Mouse (Mus musculus) hindbrain, embryonic 14.5 days (tissue): ENCODE data around the gene Cpt1c. TPM values are rescaled to one million over a fixed set of nuclear protein-coding genes. Genes with fewer than 3 reads are reported as not detected.

Experiments used
- ATAC-seq: fragments of 200-750 bp; cut with Nextera tagmentation; 2 replicates; pipeline ENCODE4 v1.8.0; 2017; ENCODE audit warnings: moderate number of reproducible peaks, mild to moderate bottlenecking, moderate TSS enrichment, moderate library complexity; ENCODE audit not compliant: low FRiP score
- DNase-seq: peaks from one replicate; pipeline ENCODE4 v3.0.0-alpha.2; 2015; ENCODE audit warnings: low spot score
- H3K27ac ChIP-seq: fragments of 300-500 bp; sonication (generic); 2 replicates; pipeline ENCODE4 v1.5.1; 2014; ENCODE audit warnings: mild to moderate bottlenecking, moderate library complexity
- H3K27me3 ChIP-seq: fragments of 300-500 bp; sonication (generic); 2 replicates; pipeline ENCODE4 v1.6.1; 2014; ENCODE audit warnings: mild to moderate bottlenecking, low read length, mixed read lengths; ENCODE audit not compliant: control insufficient read depth, insufficient read depth
- H3K36me3 ChIP-seq: fragments of 300-500 bp; sonication (generic); replicated peaks from 2 replicates; pipeline ENCODE4 v1.6.1; 2014; ENCODE audit not compliant: control insufficient read depth, insufficient read depth
- H3K4me1 ChIP-seq: fragments of 300-500 bp; sonication (generic); replicated peaks from 2 replicates; pipeline ENCODE4 v1.6.1; 2014; ENCODE audit warnings: antibody characterized with exemption, low read length, mixed read lengths; ENCODE audit not compliant: control insufficient read depth, insufficient read depth
- H3K4me2 ChIP-seq: fragments of 300-500 bp; sonication (generic); replicated peaks from 2 replicates; pipeline ENCODE4 v1.6.1; 2014; ENCODE audit warnings: mild to moderate bottlenecking, moderate library complexity
- H3K4me3 ChIP-seq: fragments of 300-500 bp; sonication (generic); replicated peaks from 2 replicates; pipeline ENCODE4 v1.5.1; 2014; ENCODE audit warnings: mild to moderate bottlenecking, low read length
- H3K9ac ChIP-seq: fragments of 300-500 bp; sonication (generic); 2 replicates; pipeline ENCODE4 v1.6.1; 2014
- H3K9me3 ChIP-seq: fragments of 300-500 bp; sonication (generic); 2 replicates; pipeline ENCODE4 v1.6.1; 2016; ENCODE audit warnings: low read length; ENCODE audit not compliant: control insufficient read depth
- WGBS: fragments of 180-500 bp; shearing (Covaris S2); extraction: QIAGEN DNeasy Blood & Tissue Kit; methylation state at CpG from one replicate; pipeline ENCODE4 v1.1.7; 2014; 5-methylcytosine and 5-hydroxymethylcytosine counted together
- polyA plus RNA-seq: library from polyadenylated mRNA; unstranded; fragments of >200 nt; fragmentation: Nextera tagmentation; extraction: Ambion mirVana; gene quantifications from 2 replicates; pipeline ENCODE4 v1.2.1, GENCODE M21; 2014

Gene Cpt1c
- polyA plus RNA-seq, 1 experiment from 2014 or later, result 53.3 TPM

GRCm38 (mm10) chr7:44959874-44960511, 14.7 kb downstream of the Cpt1c start:
- H3K36me3 ChIP-seq, result peaks cover 59% of the 10 kb centered on the region
- no peak overlapping the region for H3K4me3 ChIP-seq
- no peak for DNase-seq
- ATAC-seq, result no peak
- no peaks in the 10 kb centered on the region for H3K9me3 ChIP-seq
- H3K27ac ChIP-seq, result no peak overlapping the region
- no peaks in the 10 kb centered on the region for H3K4me1 ChIP-seq
- WGBS, result 89% methylated on average over 10 of the region's 10 CpGs
- no peak overlapping the region for H3K4me2 ChIP-seq
- H3K9ac ChIP-seq, result no peak overlapping the region
- H3K27me3 ChIP-seq, result no peaks in the 10 kb centered on the region

DNA sequence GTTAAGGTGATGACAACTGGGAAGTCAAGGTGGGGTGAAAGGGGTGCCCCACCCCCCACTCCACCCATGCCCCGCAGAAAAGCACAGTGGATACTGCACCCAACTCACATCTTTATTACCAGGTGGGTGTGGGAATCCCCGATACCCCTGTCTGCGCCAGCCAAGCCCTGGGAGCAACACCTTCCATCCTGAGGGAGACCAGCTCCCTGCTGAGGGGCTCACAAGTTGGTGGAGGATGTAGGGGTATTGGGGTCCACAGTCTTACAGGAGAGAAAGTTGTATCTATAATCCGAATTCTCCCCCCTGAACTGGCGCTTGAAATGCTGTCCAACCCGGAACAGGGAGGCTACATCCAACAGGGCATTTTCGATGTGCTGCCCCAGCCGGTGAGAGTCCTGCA, 15.4 kb downstream of the Cpt1c start:
- H3K4me2 ChIP-seq, result no peak overlapping the region
- ATAC-seq, result no peak
- H3K9me3 ChIP-seq, result no peaks in the 10 kb centered on the region
- no peaks in the 10 kb centered on the region for H3K4me1 ChIP-seq
- peaks cover 54% of the 10 kb centered on the region for H3K36me3 ChIP-seq
- 87% methylated on average over 8 of the region's 8 CpGs for WGBS
- H3K27me3 ChIP-seq, result no peaks in the 10 kb centered on the region
- no peak overlapping the region for H3K4me3 ChIP-seq
- no peak for DNase-seq
- no peak overlapping the region for H3K27ac ChIP-seq
- H3K9ac ChIP-seq, result no peak overlapping the region

GRCm38 (mm10) chr7:44958208-44958607, 16.4 kb downstream of the Cpt1c start:
- H3K27ac ChIP-seq, result no peak overlapping the region

GRCm38 (mm10) chr7:44957183-44957835, 17.3 kb downstream of the Cpt1c start:
- peaks cover 35% of the 10 kb centered on the region for H3K36me3 ChIP-seq
- no peak for ATAC-seq
- no peaks in the 10 kb centered on the region for H3K9me3 ChIP-seq
- no peak overlapping the region for H3K27ac ChIP-seq
- H3K27me3 ChIP-seq, result peaks cover 4% of the 10 kb centered on the region; the same call in 1 of the 2 replicates
- H3K9ac ChIP-seq, result no peak overlapping the region; the same call in 1 of the 2 replicates
- H3K4me1 ChIP-seq, result peaks cover 5% of the 10 kb centered on the region; the same call in 1 of the 2 replicates
- no peak overlapping the region for H3K4me3 ChIP-seq
- WGBS, result 64% methylated on average over 19 of the region's 20 CpGs
- H3K4me2 ChIP-seq, result no peak overlapping the region
- DNase-seq, result no peak

More at GRCm38 (mm10) chr7:44958208-44958607, 16.4 kb downstream of the Cpt1c start:
- Histone ChIP-seq H3K4me2 (no peak overlapping the region), H3K27me3 (no peaks in the 10 kb centered on the region), H3K9ac (no peak overlapping the region), H3K4me1 (no peaks in the 10 kb centered on the region; the same call in 1 of the 2 replicates), H3K4me3 (no peak overlapping the region), H3K36me3 (peaks cover 44% of the 10 kb centered on the region), H3K9me3 (no peaks in the 10 kb centered on the region)
- DNase-seq, result peak; percentile 64
- WGBS, result 62% methylated on average over 7 of the region's 7 CpGs
- ATAC-seq, result no peak

DNA sequence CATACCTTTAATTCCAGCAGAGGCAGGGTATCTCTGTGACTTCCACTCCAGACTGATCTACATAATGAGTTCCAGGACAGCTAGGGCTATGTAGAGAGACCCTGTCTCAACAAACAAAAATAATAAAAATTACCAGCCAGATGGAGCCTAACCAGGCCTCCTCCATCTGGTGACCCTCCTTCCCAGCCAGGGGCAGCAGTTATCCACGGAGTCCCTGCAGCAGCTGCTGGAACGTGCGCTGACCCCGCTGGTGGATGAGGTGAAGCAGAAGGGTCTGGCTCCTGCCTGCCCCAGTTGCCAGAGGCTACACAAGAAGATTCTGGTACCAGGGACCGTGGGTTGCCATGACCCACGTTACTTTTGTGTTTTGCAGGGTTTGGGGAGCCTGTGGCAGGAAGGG, 18.4 kb downstream of the Cpt1c start:
- Histone ChIP-seq H3K4me2 (no peak overlapping the region), H3K9me3 (no peaks in the 10 kb centered on the region), H3K27me3 (peaks cover 14% of the 10 kb centered on the region), H3K27ac (no peak overlapping the region), H3K4me1 (peaks cover 8% of the 10 kb centered on the region; the same call in 1 of the 2 replicates), H3K36me3 (peaks cover 25% of the 10 kb centered on the region), H3K4me3 (no peak overlapping the region), H3K9ac (no peak overlapping the region)
- ATAC-seq, result no peak
- no peak for DNase-seq
- 44% methylated on average over 6 of the region's 6 CpGs for WGBS

DNA sequence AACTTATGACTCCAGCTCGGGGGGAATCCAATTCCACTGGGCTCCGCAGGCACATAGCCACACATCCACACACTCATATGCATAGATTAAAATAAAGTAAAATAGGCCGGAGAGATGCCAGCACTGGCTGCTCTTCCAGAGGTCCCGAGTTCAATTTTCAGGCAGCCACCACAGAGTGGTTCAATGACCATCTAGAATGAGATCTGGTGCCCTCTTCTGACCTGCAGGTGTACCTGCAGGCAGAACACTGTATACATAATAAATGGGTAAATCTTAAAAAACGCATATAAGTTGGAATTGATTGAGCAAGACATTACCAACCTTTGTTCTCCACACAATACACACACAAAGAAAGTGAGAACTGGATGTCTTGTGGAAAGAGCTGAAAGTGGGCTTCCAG, 19.0 kb downstream of the Cpt1c start:
- H3K4me3 ChIP-seq, result no peak overlapping the region
- no peaks in the 10 kb centered on the region for H3K9me3 ChIP-seq
- 55% methylated on average over 5 of the region's 5 CpGs for WGBS
- ATAC-seq (no peak), DNase-seq (no peak)
- H3K36me3 ChIP-seq, result peaks cover 18% of the 10 kb centered on the region
- no peak overlapping the region for H3K4me2 ChIP-seq
- H3K27ac ChIP-seq, result no peak overlapping the region
- peaks cover 20% of the 10 kb centered on the region for H3K27me3 ChIP-seq
- H3K4me1 ChIP-seq, result peaks cover 8% of the 10 kb centered on the region; the same call in 1 of the 2 replicates
- no peak overlapping the region for H3K9ac ChIP-seq

GRCm38 (mm10) chr7:44954091-44954885, 20.4 kb downstream of the Cpt1c start:
- H3K4me3 ChIP-seq, result no peak overlapping the region
- WGBS, result 82% methylated on average over 12 of the region's 12 CpGs
- peaks cover 8% of the 10 kb centered on the region; the same call in 1 of the 2 replicates for H3K4me1 ChIP-seq
- peaks cover 29% of the 10 kb centered on the region for H3K27me3 ChIP-seq
- no peak overlapping the region for H3K4me2 ChIP-seq
- ATAC-seq, result no peak
- DNase-seq, result no peak
- no peaks in the 10 kb centered on the region for H3K9me3 ChIP-seq
- H3K36me3 ChIP-seq, result peaks cover 10% of the 10 kb centered on the region
- H3K9ac ChIP-seq, result no peak overlapping the region
- no peak overlapping the region for H3K27ac ChIP-seq

DNA sequence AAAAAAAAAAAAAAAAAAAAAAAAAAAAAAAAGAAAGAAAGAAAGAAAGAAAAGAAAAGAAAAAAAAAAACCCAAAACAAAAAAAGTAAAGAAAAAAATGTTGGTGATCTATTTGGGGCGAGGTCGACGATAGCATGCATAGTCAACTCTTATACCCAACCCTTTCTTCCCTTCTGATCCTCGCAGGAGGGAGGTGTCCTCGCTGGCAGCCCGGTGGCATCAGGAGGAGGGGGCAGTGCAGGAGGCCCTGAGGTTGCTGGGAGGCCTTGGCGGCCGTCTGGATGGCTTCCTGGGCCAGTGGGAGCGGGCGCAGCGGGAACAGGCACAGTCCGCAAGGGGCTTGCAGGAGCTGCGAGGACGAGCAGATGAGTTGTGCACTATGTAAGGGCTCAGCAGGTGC, 21.1 kb downstream of the Cpt1c start:
- H3K27me3 ChIP-seq, result peaks cover 29% of the 10 kb centered on the region
- H3K27ac ChIP-seq, result no peak overlapping the region
- peaks cover 8% of the 10 kb centered on the region; the same call in 1 of the 2 replicates for H3K4me1 ChIP-seq
- ATAC-seq, result no peak
- DNase-seq, result no peak
- H3K4me3 ChIP-seq, result no peak overlapping the region
- H3K4me2 ChIP-seq, result no peak overlapping the region
- 56% methylated on average over 14 of the region's 14 CpGs for WGBS
- H3K9me3 ChIP-seq, result no peaks in the 10 kb centered on the region
- peaks cover 3% of the 10 kb centered on the region; the same call in 1 of the 2 replicates for H3K36me3 ChIP-seq
- H3K9ac ChIP-seq, result no peak overlapping the region
